Mouse (Mus musculus): ENCODE data around the gene Mrpl9. TPM values are rescaled to one million over a fixed set of nuclear protein-coding genes. Genes with fewer than 3 reads are reported as not detected.

Gene Mrpl9
- polyA plus RNA-seq, 1 experiment from 2014 or later, result 35.2 TPM

DNA sequence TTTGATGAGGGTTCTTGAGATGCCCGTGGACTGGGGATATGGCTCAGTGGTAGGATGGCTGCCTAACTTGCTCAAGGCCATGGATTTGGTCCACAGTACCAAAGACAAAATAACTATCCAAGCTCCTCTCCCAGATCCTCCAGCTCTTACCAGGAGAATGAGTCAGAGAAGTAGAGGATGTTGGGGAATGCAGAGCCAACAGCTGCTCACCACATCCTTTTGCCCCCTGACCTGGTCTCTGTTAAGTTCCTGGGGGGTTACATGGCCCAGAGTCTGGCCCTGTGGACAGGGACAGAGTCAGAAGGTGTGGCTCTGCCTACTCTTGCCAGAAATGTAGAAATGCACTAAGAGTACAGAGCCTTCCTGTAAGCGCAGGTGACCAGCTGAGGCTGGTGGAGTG is 16.7 kb downstream of the Mrpl9 start:
- no peak for ATAC-seq
- Histone ChIP-seq H3K4me2 (replicated peaks; ENCODE audit: low read depth) (no peak overlapping the region), H3K27ac (ENCODE audit: low read depth, low read length) (no peak overlapping the region), H3K9ac (ENCODE audit: low read depth, low read length) (no peak overlapping the region), H3K4me3 (ENCODE audit: low read depth, low read length) (no peak overlapping the region), H3K9me3 (ENCODE audit: control insufficient read depth) (no peaks in the 10 kb centered on the region), H3K4me1 (replicated peaks; ENCODE audit: control insufficient read depth, insufficient read depth, low read length) (no peaks in the 10 kb centered on the region), H3K36me3 (ENCODE audit: control insufficient read depth, insufficient read depth) (no peaks in the 10 kb centered on the region), H3K27me3 (replicated peaks; ENCODE audit: control insufficient read depth, insufficient read depth, low read length) (no peaks in the 10 kb centered on the region)
- 88% methylated on average over 2 of the region's 2 CpGs for WGBS
- no peak for TF ChIP-seq CTCF (IDR thresholded peaks at IDR 0.05; ENCODE audit: low read depth)

DNA sequence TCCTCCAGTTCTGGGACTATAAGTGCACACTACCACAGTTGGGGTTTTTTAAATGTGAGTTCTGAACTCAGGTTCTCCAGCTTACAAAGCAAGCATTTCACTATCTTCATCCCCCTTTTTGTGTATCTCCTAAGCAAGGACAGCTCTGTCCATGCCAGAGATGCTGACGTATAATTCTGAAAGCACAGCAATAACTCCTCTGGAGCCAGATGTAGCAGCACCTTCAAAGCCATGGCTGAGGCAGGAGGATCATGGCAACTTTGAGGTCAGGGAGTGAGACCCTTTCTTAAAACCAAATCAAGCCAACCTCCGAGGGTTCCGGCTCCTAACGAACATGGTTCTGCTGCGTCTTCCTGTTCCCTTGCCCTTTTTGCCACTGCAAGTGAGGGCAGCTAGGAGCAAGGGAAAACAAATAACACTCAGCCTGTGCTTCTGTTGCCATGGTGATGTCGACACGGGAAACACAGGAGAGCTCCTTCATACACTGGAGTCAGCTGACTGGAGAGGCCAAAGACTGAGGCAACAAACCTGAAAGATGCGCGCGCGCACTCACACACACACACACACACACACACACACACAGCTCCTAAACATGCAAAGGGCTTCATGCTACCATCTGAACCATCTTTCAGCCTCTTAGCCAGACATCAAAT is 20.9 kb downstream of the Mrpl9 start:
- Histone ChIP-seq H3K27ac (ENCODE audit: low read depth, low read length) (no peak overlapping the region), H3K4me2 (replicated peaks; ENCODE audit: low read depth) (no peak overlapping the region), H3K9ac (ENCODE audit: low read depth, low read length) (no peak overlapping the region), H3K4me3 (ENCODE audit: low read depth, low read length) (no peak overlapping the region), H3K36me3 (ENCODE audit: control insufficient read depth, insufficient read depth) (no peaks in the 10 kb centered on the region), H3K4me1 (replicated peaks; ENCODE audit: control insufficient read depth, insufficient read depth, low read length) (no peaks in the 10 kb centered on the region), H3K9me3 (ENCODE audit: control insufficient read depth) (no peaks in the 10 kb centered on the region), H3K27me3 (replicated peaks; ENCODE audit: control insufficient read depth, insufficient read depth, low read length) (no peaks in the 10 kb centered on the region)
- WGBS, result 59% methylated on average over 11 of the region's 11 CpGs
- no peak for TF ChIP-seq CTCF (IDR thresholded peaks at IDR 0.05; ENCODE audit: low read depth)
- ATAC-seq, result no peak

DNA sequence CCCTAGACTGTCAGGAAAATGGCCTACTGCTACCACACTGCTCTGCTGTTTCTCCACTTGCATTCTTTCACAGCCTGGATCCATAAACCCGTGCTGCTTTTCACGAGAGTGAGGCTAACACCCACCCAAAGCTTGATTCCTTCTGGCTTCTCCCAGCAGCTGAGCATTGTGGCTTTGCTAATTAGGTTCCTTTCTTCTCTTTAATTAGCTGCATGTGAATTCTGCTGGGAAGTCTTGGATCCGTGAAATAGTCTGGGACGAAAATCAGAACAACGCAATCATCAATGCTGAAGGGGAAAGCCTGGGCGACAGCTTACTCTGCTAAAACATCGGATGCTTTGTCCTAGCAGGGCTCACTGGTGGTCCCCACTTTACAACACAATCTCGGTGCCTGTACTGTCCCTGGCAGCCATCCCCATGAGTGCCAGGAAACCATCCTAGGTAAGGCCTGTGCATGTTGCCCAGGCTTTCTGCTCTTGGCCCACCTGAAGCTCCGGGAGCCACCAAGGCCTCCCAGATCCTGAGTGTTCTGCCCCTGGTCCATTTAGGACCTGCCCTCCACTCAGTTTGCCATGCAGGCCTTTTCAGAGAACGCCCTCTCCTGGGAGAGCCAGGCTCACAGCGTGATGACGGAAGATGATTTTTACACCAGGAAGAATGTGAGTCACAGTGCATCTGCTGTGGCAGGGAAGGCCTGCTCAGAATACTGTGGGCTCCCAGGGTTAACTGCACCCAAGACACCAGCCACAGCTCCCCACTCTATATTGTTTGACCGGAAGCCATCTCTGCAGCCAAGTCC is 22.7 kb downstream of the Mrpl9 start:
- TF ChIP-seq CTCF (IDR thresholded peaks at IDR 0.05; ENCODE audit: low read depth), result no peak
- Histone ChIP-seq H3K4me1 (replicated peaks; ENCODE audit: control insufficient read depth, insufficient read depth, low read length) (no peaks in the 10 kb centered on the region), H3K27ac (ENCODE audit: low read depth, low read length) (no peak overlapping the region), H3K9ac (ENCODE audit: low read depth, low read length) (no peak overlapping the region), H3K36me3 (ENCODE audit: control insufficient read depth, insufficient read depth) (no peaks in the 10 kb centered on the region), H3K27me3 (replicated peaks; ENCODE audit: control insufficient read depth, insufficient read depth, low read length) (no peaks in the 10 kb centered on the region), H3K4me3 (ENCODE audit: low read depth, low read length) (no peak overlapping the region), H3K9me3 (ENCODE audit: control insufficient read depth) (no peaks in the 10 kb centered on the region), H3K4me2 (replicated peaks; ENCODE audit: low read depth) (no peak overlapping the region)
- WGBS, result 78% methylated on average over 13 of the region's 13 CpGs
- no peak for ATAC-seq

DNA sequence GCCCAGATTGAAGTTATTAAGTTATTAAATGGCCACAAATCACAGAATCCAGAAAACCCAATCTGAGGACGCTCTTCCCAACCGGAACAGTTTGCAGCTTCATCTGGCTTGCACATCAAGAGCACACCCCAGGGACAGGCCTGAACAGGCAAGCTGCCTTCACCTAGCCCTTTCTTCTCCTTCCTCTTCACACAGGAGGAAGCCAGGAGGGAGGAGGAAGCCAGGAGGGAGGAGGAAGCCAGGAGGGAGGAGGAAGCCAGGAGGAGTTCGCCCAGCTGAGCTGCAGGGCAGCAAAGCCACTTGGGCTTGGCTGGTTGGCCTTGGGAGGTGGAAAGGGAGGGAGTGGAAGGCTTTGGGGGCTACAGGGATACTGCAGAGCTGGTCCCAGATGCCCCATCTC is 25.8 kb downstream of the Mrpl9 start:
- Histone ChIP-seq H3K9ac (ENCODE audit: low read depth, low read length) (no peak overlapping the region), H3K27ac (ENCODE audit: low read depth, low read length) (no peak overlapping the region), H3K9me3 (ENCODE audit: control insufficient read depth) (no peaks in the 10 kb centered on the region), H3K4me1 (replicated peaks; ENCODE audit: control insufficient read depth, insufficient read depth, low read length) (no peaks in the 10 kb centered on the region), H3K36me3 (ENCODE audit: control insufficient read depth, insufficient read depth) (no peaks in the 10 kb centered on the region), H3K27me3 (replicated peaks; ENCODE audit: control insufficient read depth, insufficient read depth, low read length) (no peaks in the 10 kb centered on the region), H3K4me3 (ENCODE audit: low read depth, low read length) (no peak overlapping the region), H3K4me2 (replicated peaks; ENCODE audit: low read depth) (no peak overlapping the region)
- no peak for ATAC-seq
- WGBS, result 52% methylated on average over 3 of the region's 3 CpGs
- TF ChIP-seq CTCF (IDR thresholded peaks at IDR 0.05; ENCODE audit: low read depth), result no peak

DNA sequence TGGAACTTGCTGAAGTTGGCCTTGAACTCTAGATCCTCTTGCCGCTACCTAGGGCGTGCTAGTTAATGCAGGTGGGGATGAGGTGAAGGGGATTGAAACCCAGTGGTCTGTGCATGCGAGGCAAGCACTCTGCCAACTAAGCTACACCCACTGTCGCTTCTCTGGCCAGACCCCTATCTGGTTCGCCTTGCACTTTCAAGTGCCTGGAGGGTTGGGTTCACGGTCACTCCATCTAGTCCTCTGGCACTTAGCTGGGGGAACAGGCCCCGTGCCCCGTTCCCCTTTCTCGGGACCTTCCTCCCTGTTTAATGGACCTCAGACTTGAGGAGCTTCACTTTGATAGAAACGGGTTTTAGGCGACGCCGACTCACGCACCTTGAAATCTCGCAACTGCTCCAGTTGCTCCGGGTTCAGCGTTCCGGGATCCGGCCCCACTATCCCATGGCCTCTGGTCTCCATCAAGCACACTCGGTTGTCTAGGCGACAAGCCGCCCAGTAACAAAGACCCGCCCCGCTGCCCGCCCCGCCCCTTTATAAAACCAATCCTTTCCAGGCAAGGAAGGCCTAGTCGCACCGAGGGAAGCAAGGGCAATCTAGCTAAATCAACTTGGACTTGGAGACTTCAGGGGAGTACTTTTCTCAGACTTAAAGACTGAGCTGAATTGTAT is 29.5 kb downstream of the Mrpl9 start:
- Histone ChIP-seq H3K4me3 (ENCODE audit: low read depth, low read length) (no peak overlapping the region), H3K9me3 (ENCODE audit: control insufficient read depth) (no peaks in the 10 kb centered on the region), H3K4me2 (replicated peaks; ENCODE audit: low read depth) (peak overlapping the region; percentile 37), H3K27ac (ENCODE audit: low read depth, low read length) (peak overlapping the region; percentile 7; the same call in 1 of the 2 replicates), H3K27me3 (replicated peaks; ENCODE audit: control insufficient read depth, insufficient read depth, low read length) (no peaks in the 10 kb centered on the region), H3K4me1 (replicated peaks; ENCODE audit: control insufficient read depth, insufficient read depth, low read length) (no peaks in the 10 kb centered on the region), H3K36me3 (ENCODE audit: control insufficient read depth, insufficient read depth) (no peaks in the 10 kb centered on the region), H3K9ac (ENCODE audit: low read depth, low read length) (no peak overlapping the region)
- WGBS, result 12% methylated on average over 28 of the region's 28 CpGs
- TF ChIP-seq CTCF (IDR thresholded peaks at IDR 0.05; ENCODE audit: low read depth), result no peak
- ATAC-seq, result peak; percentile 67

DNA sequence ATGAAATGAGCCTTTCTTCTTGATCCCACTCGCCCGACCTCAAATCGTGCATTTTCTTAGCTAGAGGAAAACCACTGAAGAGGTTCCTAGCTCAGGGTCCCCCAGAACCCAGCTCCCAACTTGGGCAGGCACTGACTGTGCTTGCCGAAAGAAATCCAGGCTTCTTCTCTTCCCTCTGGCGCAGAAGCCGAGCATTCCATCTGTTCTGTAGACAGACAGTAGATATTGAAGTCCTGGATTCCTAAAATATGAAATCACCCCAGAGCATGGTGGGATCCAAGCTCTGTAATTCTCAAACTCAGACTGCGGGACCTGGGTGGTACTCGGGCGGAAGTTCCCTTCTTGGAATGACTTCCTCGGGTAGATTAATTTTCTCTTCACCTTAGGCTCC is 30.0 kb downstream of the Mrpl9 start:
- WGBS, result 45% methylated on average over 10 of the region's 10 CpGs
- 0 out of 2 replicates have a peak, but pooled peaks have one; percentile 5 for ATAC-seq
- H3K27ac ChIP-seq (ENCODE audit: low read depth, low read length), result peak overlapping the region; percentile 7; the same call in 1 of the 2 replicates

More for the DNA sequence above, 30.0 kb downstream of the Mrpl9 start:
- no peak for TF ChIP-seq CTCF (IDR thresholded peaks at IDR 0.05; ENCODE audit: low read depth)
- no peaks in the 10 kb centered on the region for H3K36me3 ChIP-seq (ENCODE audit: control insufficient read depth, insufficient read depth)
- no peaks in the 10 kb centered on the region for H3K27me3 ChIP-seq (replicated peaks; ENCODE audit: control insufficient read depth, insufficient read depth, low read length)
- H3K4me2 ChIP-seq (replicated peaks; ENCODE audit: low read depth), result peak overlapping the region; percentile 37; the same call in 1 of the 2 replicates
- H3K9ac ChIP-seq (ENCODE audit: low read depth, low read length), result no peak overlapping the region
- H3K4me3 ChIP-seq (ENCODE audit: low read depth, low read length), result no peak overlapping the region
- H3K4me1 ChIP-seq (replicated peaks; ENCODE audit: control insufficient read depth, insufficient read depth, low read length), result no peaks in the 10 kb centered on the region
- no peaks in the 10 kb centered on the region for H3K9me3 ChIP-seq (ENCODE audit: control insufficient read depth)
